Mouse (Mus musculus): Measurements from ENCODE around the gene Bhlhe23.

Bhlhe23 gene

DNA sequence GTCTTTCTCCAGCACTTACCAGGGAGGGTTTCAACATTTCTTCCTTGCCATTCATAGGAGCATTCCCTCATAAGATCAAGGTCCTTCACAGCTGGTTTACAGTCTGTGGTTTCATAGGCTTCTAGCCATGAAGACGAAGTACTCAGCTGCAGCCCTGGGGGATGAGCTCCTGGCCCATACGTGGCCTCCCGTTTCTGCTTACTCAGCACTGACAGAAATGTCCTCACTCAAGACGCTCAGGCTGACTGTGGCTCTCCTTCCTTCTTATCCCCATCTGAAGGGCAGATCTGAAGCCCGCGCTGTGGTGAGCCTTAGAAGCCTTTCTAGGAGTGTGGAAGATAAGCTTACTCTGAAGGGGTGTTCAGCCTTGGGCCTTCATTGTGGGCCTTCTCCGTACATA, 11.0 kb downstream of the Bhlhe23 start:
- no peak for DNase-seq

- DNase-seq: no peak
Measured at GRCm38 (mm10) chr2:180764986-180765385, 11.7 kb downstream of the Bhlhe23 start.

DNA sequence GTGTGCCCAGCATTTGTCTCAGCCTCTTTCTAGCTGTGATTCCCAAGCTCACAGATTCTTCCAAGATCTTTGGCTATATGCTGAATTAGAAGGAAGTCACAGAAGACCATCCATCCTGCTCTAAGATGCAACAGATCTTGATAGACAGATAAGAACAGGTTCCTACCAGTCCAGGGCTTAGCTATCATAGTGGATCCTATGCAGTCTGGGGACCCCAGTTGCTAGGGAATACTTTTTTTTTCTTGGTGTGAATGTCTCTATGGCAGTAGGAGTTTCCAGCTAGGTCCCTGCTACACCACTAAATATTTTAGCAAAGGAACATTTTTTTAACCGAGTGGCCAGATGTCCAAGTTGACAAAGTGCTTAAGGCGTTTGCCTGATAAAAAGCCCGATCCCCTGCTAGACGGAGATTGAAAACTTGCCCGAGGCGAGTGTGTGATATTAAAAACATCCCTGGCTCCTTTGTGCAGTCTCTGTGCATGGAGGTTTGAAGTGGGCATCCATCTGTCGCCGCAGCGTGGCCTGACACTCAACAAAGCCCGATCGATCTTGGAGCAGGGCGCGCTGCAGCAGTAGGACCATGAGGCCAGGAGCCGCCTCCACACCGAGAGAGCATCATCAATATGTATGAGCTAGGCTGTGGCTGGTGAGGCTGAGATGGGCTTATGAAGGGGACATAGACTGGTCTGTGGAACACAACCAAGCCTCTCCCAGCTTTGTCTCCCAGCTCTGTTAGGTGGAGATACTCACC, 18.0 kb downstream of the Bhlhe23 start:
- no peak for DNase-seq

DNA sequence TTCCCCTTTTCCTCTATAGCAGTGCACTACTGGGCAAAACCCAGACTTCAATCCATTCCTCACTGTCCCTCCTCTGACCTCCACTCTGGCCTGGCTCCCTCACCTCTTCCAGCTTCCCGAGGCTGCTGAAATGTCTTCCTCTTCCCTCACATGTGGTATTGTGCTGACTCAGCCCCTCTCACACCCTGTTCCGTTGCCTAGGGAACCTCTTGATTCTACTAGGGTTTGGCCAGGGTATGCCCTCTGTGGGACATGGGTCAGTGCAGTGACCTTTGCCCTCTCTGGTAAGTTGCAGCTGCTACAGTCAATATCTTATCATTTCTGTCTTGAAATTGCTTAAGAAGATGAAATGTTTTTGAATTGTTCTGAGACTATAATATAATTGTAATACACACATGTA, 19.9 kb downstream of the Bhlhe23 start:
- no peak for DNase-seq

- DNase-seq: peak; percentile 62
Measured at GRCm38 (mm10) chr2:180755896-180756295, 20.8 kb downstream of the Bhlhe23 start.

GRCm38 (mm10) chr2:180754976-180755688, 21.6 kb downstream of the Bhlhe23 start:
- DNase-seq: no peak

- DNase-seq: no peak
Measured at GRCm38 (mm10) chr2:180748904-180749303, 27.8 kb downstream of the Bhlhe23 start.

DNA sequence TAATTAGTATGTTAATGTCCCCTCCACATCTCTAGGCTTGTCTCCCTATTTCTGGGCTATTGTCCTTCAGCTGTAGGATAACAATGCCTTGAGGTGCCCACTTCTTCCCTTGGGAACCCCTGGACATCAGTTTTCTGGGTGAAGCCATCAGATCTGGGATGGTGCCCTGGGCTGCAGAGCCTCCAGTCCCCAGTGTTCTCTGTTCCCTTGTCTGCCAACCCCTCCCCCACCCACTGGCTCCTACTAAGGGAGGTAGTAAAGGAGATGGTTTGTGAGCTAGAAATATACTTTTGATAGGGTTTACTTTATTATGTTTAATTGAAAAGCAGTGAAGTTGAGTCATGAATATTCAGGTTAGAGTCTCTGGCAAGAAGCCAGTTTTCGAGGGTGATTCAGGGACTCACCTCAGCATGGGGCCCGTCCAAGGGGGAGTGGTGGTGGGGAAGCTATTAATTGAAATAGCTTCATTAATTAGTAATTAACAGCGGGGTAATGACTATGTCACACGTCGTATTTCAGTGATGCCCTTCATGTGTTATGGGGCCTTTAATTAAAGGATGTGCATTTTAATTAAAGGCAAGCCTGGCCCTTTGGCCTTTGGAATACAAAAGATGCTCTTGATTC, 30.0 kb downstream of the Bhlhe23 start:
- DNase-seq: no peak

DNA sequence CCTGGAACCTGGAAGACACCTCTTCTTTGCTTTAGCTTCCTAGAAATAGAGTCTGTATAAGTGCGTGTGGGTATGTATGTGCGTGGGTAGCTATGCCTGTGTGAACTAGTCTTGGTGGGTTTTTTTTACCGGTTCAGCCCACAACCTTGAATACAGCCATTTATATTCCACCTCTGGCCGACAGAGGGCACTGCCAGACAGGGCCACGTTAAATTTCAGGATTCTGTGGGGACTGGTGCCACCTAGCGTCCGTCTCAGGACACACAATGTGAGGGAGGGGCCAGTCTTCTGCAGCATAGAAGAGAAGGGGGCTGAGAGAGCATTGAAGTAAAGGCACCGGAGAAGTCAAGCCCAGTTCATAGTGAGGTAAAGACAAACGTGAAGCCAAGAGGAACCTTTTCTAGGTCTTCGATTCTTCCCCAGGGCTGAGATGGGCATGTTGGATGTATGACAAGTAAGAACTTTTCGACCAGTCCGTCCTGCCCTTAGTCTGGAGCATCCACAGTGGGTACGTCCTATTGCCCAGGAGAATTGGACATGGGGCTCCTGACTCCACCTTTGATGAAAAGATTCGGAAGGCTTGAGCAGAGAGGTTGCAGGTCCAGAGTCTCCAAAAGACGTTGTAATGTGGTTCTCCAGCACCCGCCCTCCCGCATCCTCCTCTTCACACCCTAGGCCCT, 31.3 kb downstream of the Bhlhe23 start:
- peak; percentile 92 for DNase-seq

DNA sequence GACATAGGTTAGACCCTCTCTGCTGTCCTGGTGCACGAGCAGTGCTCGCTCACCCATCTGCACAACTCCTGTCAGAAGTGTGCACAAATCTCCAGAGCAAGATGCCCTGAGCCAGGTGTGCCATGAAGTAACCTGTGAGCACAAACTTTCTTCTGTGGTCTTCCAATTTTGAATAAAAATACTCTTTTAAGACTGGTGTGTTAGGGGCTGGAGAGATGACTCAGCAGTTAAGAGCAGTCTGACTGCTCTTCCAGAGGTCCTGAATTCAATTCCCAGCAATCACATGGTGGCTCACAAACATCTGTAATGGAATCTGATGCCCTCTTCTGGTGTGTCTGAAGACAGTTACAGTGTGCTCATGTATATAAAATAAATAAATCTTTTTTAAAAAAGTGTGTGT, 33.4 kb downstream of the Bhlhe23 start:
- no peak for DNase-seq

DNA sequence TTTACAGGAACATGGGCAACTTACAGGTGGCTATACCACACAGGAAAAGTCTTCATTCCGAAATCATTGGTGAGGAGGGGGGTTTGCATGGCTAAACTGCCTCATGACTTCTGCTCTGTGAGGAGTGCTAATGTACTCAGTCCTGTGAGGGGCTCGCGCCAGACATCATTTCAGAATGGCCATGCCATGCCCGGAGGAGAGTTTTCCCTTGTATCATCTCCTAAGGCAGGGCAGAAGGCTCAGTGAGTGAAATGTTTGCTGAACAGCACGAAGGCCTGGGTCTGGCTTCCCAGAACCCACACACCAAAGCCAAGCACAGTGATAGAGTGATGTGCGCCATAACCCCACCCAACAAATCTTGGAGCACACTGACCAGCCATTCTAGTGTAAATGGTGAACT, 33.9 kb downstream of the Bhlhe23 start:
- no peak for DNase-seq

- no peak for DNase-seq
Measured at GRCm38 (mm10) chr2:180741421-180741820, 35.3 kb downstream of the Bhlhe23 start.

DNA sequence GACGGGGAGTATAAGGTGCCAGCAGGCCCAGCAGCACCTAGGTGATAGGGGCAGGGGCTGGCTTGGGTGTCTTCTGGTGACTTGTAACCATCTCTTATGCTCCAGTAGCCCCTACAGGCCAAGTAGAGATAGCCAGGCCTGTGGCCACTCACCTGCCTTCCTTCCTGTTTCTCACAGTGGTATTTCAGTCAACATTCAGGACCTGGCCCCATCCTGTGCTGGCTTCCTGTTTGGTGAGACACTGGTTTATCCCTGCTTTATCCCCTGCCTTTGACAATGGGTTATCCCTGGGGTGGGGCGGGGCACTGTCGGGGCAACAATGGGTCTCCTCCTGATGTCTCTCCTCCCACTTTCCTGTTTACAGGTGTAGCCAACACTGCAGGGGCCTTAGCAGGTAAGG, 36.4 kb downstream of the Bhlhe23 start:
- DNase-seq: no peak

GRCm38 (mm10) chr2:180737984-180738383, 38.7 kb downstream of the Bhlhe23 start:
- no peak for DNase-seq

DNA sequence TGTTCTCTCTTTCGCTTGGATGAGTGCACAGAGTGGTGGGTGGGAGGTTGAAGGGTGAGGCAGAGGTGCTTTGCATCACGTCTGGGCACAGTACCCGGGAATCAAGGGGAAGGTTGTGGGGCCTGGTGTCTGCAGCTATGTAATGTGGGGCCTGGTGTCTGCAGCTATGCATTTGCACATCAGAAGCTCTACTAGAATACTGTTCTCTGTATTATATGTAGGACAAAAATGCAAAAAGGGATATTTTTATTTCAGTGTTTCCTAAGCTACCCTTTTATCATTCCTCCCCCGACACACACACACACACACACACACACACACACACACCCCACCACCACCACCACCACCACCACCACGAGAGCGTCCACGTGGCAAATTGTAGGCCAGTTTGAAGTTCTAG, 41.5 kb downstream of the Bhlhe23 start:
- DNase-seq: no peak

DNA sequence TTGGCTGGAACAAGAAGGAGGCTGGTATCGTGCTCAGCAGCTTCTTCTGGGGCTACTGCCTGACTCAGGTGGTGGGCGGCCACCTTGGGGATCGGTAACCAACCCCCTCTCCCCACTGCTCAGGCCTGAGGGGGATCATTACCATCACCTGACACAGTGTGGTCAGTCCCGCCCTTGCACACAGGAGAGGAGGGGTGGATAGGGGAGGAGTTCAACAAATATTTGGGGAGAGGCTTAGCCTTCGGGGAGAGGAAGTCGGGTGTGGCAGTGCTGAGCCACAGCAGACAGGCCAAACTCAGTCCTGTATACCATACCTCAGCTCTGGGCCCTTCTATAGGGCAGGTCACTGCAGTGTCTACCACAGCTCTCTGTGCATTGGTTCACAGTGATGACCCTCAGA, 44.7 kb downstream of the Bhlhe23 start:
- no peak for DNase-seq

GRCm38 (mm10) chr2:180731036-180731435, 45.7 kb downstream of the Bhlhe23 start:
- peak; percentile 44 for DNase-seq

DNA sequence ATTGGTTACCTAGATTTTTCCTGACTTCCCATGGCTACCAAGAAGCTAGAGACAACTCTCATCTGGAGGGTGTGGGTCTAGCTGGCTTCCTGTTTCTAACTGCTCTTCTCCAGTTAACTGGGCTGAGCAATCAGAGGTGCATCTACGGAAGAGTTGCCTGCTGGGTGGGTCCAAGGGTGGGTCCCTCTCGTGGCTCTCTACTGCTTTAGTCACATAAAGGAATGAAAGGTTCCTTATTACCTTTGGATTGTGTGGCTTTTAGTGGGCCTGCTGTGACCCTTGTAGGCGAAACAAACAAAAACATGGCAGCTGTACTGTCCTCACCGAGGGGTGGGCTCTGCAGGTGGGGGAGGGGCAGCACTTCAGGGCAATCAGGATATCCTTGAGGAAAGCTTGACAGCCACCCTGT, 49.1 kb downstream of the Bhlhe23 start:
- no peak for DNase-seq

DNA sequence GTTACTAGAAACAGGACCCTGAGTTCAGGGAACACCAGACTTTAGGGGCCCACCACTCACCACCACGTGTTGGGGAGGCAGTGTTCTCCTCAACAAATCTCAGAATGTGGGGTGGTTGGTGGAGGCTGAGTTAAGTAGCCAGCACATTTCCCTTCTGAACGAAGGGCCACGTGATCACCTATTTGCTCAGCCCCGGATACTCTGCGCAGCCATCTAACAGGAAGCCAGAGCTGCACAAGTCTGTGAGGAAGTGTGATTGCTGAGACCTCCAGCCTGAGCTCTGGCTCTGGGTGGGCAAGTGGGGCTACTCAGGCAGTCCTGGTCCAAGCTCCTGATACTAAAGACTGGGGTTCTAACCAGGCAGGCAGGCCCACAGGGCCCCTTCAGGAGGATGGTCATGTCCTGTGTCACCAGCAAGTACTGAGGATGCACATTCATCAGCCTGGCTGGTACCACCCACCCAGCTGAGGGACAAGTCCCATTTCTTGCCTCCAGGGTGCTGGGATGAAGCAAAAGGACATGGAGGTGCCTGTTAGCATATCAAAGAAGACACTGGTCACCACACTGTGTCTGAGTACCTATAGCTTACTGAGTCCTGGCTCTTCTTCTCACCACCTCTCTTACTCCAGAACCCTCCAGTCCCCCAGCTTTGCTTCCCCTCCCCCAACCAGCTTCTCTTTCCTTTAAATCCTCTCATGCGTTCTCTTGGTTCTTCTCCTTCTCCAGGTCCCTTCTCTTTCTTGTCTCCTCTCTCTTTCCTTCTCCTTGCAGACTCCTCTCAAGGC, 49.9 kb downstream of the Bhlhe23 start:
- DNase-seq: peak; percentile 35

GRCm38 (mm10) chr2:180725856-180726629, 50.7 kb downstream of the Bhlhe23 start:
- no peak for DNase-seq

DNA sequence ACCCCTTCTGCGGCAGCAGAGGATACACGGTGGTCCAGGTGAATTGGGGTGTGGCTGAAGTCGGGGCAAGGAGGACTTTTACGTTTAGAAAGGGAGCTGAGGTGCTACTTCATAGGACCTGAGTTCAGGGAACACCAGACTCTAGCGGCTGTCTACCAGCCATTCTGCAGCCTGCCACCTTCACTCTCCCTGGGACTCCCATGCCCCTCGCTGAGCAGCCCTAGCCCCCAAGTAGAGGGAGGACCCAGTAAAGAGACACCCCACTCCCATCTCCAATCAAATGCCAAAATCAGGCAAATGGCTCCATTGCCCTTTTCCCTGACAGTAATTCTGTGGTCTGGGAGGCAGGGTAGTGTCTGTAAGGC, 51.3 kb downstream of the Bhlhe23 start:
- no peak for DNase-seq
